Mouse (Mus musculus) lung, postnatal 25 days (tissue): Measurements from ENCODE around the gene 0610012G03Rik.

ENCODE experiments used
- DNase-seq: peaks from one replicate; pipeline ENCODE4 v3.0.0; 2022; ENCODE audit warnings: low spot score

Gene 0610012G03Rik

GRCm38 (mm10) chr16:31932840-31933697 lies 15.2 kb downstream of the 0610012G03Rik start:
- peak; percentile 86 for DNase-seq

- no peak for DNase-seq
These were observed 16.0 kb downstream of the 0610012G03Rik start for GRCm38 (mm10) chr16:31932255-31932654.

- no peak for DNase-seq
These were observed 17.0 kb downstream of the 0610012G03Rik start for GRCm38 (mm10) chr16:31931330-31931729.

GRCm38 (mm10) chr16:31927412-31927811 lies 20.9 kb downstream of the 0610012G03Rik start:
- no peak for DNase-seq

- DNase-seq = no peak
These were observed 21.6 kb downstream of the 0610012G03Rik start for GRCm38 (mm10) chr16:31926547-31927182.

- DNase-seq = no peak
These were observed 22.2 kb downstream of the 0610012G03Rik start for GRCm38 (mm10) chr16:31926091-31926490.

GRCm38 (mm10) chr16:31924368-31924767 lies 23.9 kb downstream of the 0610012G03Rik start:
- no peak for DNase-seq

GRCm38 (mm10) chr16:31918248-31918724 lies 30.0 kb downstream of the 0610012G03Rik start:
- peak; percentile 57 for DNase-seq

- no peak for DNase-seq
These were observed 30.5 kb downstream of the 0610012G03Rik start for GRCm38 (mm10) chr16:31917776-31918175.

GRCm38 (mm10) chr16:31910281-31910847 lies 37.9 kb downstream of the 0610012G03Rik start:
- DNase-seq = no peak

- DNase-seq = no peak
These were observed 39.3 kb downstream of the 0610012G03Rik start for GRCm38 (mm10) chr16:31908959-31909358.

GRCm38 (mm10) chr16:31906896-31907295 lies 41.4 kb downstream of the 0610012G03Rik start:
- DNase-seq = peak; percentile 24

- no peak for DNase-seq
These were observed 42.1 kb downstream of the 0610012G03Rik start for GRCm38 (mm10) chr16:31905891-31906825.

GRCm38 (mm10) chr16:31905331-31905730 lies 43.0 kb downstream of the 0610012G03Rik start:
- DNase-seq = no peak

- no peak for DNase-seq
These were observed 45.1 kb downstream of the 0610012G03Rik start for GRCm38 (mm10) chr16:31903239-31903638.

- DNase-seq = no peak
These were observed 46.4 kb downstream of the 0610012G03Rik start for GRCm38 (mm10) chr16:31901886-31902285.

- no peak for DNase-seq
These were observed 49.6 kb downstream of the 0610012G03Rik start for GRCm38 (mm10) chr16:31898546-31899326.
